Mouse (Mus musculus) C2C12 (cell line): Measurements from ENCODE around the gene Pdia2.
A peak's percentile ranks its signal among the peaks of the same experiment; 100 is the strongest.

Source experiments
- CEBPB ChIP-seq: IDR thresholded peaks from one replicate; pipeline ENCODE4 v1.6.1; 2011; ENCODE audit warnings: low read depth, mild to moderate bottlenecking, control low read depth, moderate library complexity
- CTCF ChIP-seq: IDR thresholded peaks from one replicate; pipeline ENCODE4 v1.5.1; 2011; ENCODE audit not compliant: control insufficient read depth, insufficient read depth, insufficient read length
- FOSL1 ChIP-seq: IDR thresholded peaks from one replicate; pipeline ENCODE4 v1.8.0; 2011; ENCODE audit warnings: mild to moderate bottlenecking, low read length; ENCODE audit not compliant: poor library complexity, insufficient read depth, severe bottlenecking
- MAX ChIP-seq: IDR thresholded peaks from one replicate; pipeline ENCODE4 v1.6.1; 2011; ENCODE audit warnings: mild to moderate bottlenecking, control low read depth
- MYOD1 ChIP-seq: IDR thresholded peaks from one replicate; pipeline ENCODE4 v1.6.1; 2011; ENCODE audit warnings: low read depth; ENCODE audit not compliant: control insufficient read depth, insufficient read length
- MYOG ChIP-seq: IDR thresholded peaks from one replicate; pipeline ENCODE4 v1.6.1; 2011; ENCODE audit not compliant: control insufficient read depth, insufficient read length; ENCODE audit errors: extremely low read depth
- USF1 ChIP-seq: IDR thresholded peaks from one replicate; pipeline ENCODE4 v1.6.1; 2011; ENCODE audit warnings: low read depth, mild to moderate bottlenecking, control low read depth, moderate library complexity

DNA sequence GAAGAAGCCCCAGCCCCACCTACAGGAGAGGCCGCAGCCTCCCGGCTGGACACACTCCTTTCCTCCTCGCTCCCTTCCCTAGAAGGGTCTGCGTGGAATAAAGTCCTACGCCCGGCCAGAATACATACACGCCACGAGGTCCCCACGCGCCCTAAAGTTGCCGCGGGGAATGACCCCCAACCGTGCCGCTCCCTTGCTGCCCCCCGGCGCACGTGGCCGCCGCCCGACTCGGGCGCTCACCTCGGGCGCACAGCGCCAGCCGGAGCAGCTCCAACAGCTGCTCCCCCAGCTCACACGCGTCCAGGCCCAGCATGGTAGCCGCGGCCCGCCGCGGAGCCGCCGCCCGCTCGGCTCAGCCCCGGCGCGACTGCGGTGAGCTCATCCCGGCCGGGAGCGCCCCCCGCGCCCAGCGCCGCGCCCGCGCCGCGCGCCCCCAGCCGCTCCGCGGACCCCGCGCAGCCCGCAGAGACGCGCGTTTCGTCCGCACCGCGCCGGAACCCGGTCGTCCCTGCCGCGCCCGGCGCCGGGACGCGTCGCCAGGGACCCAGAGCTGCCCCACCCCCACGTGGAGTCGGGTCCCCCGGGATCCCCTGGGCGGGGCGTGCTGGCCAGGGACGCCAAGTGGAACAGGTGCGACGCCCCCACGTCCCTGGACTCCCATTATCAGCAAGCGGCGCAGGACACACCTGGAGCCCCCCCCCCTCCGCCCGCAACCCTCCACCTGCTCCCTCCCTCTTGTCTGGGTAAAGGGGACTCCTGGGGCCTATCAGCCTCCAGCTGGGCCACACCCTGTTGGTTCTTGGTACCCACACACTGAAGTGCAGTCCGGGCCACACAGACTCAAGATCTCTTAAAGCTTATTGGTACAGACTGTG lies 2.2 kb upstream of the Pdia2 start:
- TF ChIP-seq CTCF = no peak
- no peak for TF ChIP-seq USF1
- TF ChIP-seq CEBPB = no peak
- TF ChIP-seq MAX = peak; percentile 65
- TF ChIP-seq MYOD1 = no peak
- TF ChIP-seq MYOG = no peak
- no peak for TF ChIP-seq FOSL1
